ENCODE assay signal across 16 mouse cellular contexts in genomic region chr9:70829784-70830488, GRCm38 (mm10).
DNase-seq lines count a peak whose midpoint lies in the region; ATAC-seq lines count a peak whose summit lies in the region.
"Had no signal": no experiment of that assay in that cellular context is flagged by ENCODE, and none has a peak within 500 bp of the region (broad histone marks: within the 10 kb centered on the region; RNA-seq: fewer than 3 reads in every experiment).

No protein-coding gene starts in this region.

- no peak overlapping the region for H3K4me2 ChIP-seq in kidney, embryonic 14.5 days (replicated peaks; ENCODE audit: low read depth, low read length)
- no peak overlapping the region for H3K4me2 ChIP-seq in heart, embryonic 12.5 days
- H3K4me2 ChIP-seq: heart, embryonic 11.5 days; neural tube, embryonic 15.5 days had no signal

- H3K27me3 ChIP-seq in embryonic facial prominence, embryonic 10.5 days (replicated peaks; ENCODE audit: low read depth, poor library complexity, severe bottlenecking): no peaks in the 10 kb centered on the region
- no peaks in the 10 kb centered on the region for H3K27me3 ChIP-seq in kidney, embryonic 14.5 days (ENCODE audit: control insufficient read depth, insufficient read depth, low read length)
- no peaks in the 10 kb centered on the region for H3K27me3 ChIP-seq in heart, embryonic 12.5 days (replicated peaks)
- H3K27me3 ChIP-seq: neural tube, embryonic 15.5 days had no signal

- intact Hi-C loops in heart, postnatal 25 days (cut with DNase I): no loop called here

- H3K9me3 ChIP-seq in embryonic facial prominence, embryonic 10.5 days: no peaks in the 10 kb centered on the region
- H3K9me3 ChIP-seq in kidney, embryonic 14.5 days (ENCODE audit: control insufficient read depth, low read length): no peaks in the 10 kb centered on the region
- no peaks in the 10 kb centered on the region for H3K9me3 ChIP-seq in heart, embryonic 12.5 days (replicated peaks)
- H3K9me3 ChIP-seq: G1E; neural tube, embryonic 15.5 days had no signal

- peak; percentile 84 for ATAC-seq in kidney, embryonic 14.5 days (ENCODE audit: low FRiP score, low TSS enrichment)
- no peak for ATAC-seq in granulocyte monocyte progenitor cell, adult 5-6 weeks (replicated peaks; ENCODE audit: poor library complexity, severe bottlenecking)
- no peak for ATAC-seq in heart, embryonic 12.5 days (ENCODE audit: insufficient number of reproducible peaks, low FRiP score)

- no peak overlapping the region for H3K9ac ChIP-seq in kidney, embryonic 14.5 days (ENCODE audit: low read depth, low read length)
- H3K9ac ChIP-seq in heart, embryonic 12.5 days: no peak overlapping the region
- H3K9ac ChIP-seq: neural tube, embryonic 15.5 days had no signal

- WGBS in embryonic facial prominence, embryonic 10.5 days: 50% methylated on average over 7 of the region's 7 CpGs
- WGBS in kidney, embryonic 14.5 days: 17% methylated on average over 7 of the region's 7 CpGs
- WGBS in large intestine, adult 2 months: 21% methylated on average over 7 of the region's 7 CpGs
- WGBS in heart, embryonic 12.5 days: 63% methylated on average over 7 of the region's 7 CpGs

- H3K36me3 ChIP-seq in embryonic facial prominence, embryonic 10.5 days (replicated peaks): no peaks in the 10 kb centered on the region
- no peaks in the 10 kb centered on the region for H3K36me3 ChIP-seq in kidney, embryonic 14.5 days (ENCODE audit: control insufficient read depth, insufficient read depth, low read length)
- no peaks in the 10 kb centered on the region for H3K36me3 ChIP-seq in heart, embryonic 12.5 days
- H3K36me3 ChIP-seq: G1E; neural tube, embryonic 15.5 days had no signal

- peak; percentile 89 for DNase-seq in heart, adult 11 months
- DNase-seq in heart, postnatal 25 days (ENCODE audit: low spot score): no peak
- DNase-seq in embryonic facial prominence, embryonic 10.5 days (ENCODE audit: low spot score): peak; percentile 29
- peak; percentile 83 for DNase-seq in large intestine, adult 2 months (ENCODE audit: low read depth, low spot score)
- no peak for DNase-seq in thymus, adult 18-20 months
- DNase-seq: adrenal gland, adult 8-10 months; cerebellum, adult 9-10 months; gastrocnemius, postnatal 10 days; lung, postnatal 10 days; spleen, adult 18-20 months had no signal

- H3K27ac ChIP-seq in embryonic facial prominence, embryonic 10.5 days (replicated peaks): no peak overlapping the region
- H3K27ac ChIP-seq in kidney, embryonic 14.5 days (ENCODE audit: low read depth, low read length): peak overlapping the region; percentile 42; the same call in 1 of the 2 replicates
- H3K27ac ChIP-seq in heart, embryonic 12.5 days (ENCODE audit: poor library complexity, severe bottlenecking): no peak overlapping the region
- H3K27ac ChIP-seq: neural tube, embryonic 15.5 days had no signal

- no peak overlapping the region for H3K4me3 ChIP-seq in embryonic facial prominence, embryonic 10.5 days
- no peak overlapping the region for H3K4me3 ChIP-seq in kidney, embryonic 14.5 days (ENCODE audit: low read length)
- no peak overlapping the region for H3K4me3 ChIP-seq in heart, embryonic 12.5 days
- H3K4me3 ChIP-seq: neural tube, embryonic 15.5 days had no signal

- H3K4me1 ChIP-seq in embryonic facial prominence, embryonic 10.5 days: peaks cover 18% of the 10 kb centered on the region
- H3K4me1 ChIP-seq in kidney, embryonic 14.5 days (ENCODE audit: control insufficient read depth, insufficient read depth, low read length): peaks cover 3% of the 10 kb centered on the region; the same call in 1 of the 2 replicates
- peaks cover 28% of the 10 kb centered on the region for H3K4me1 ChIP-seq in heart, embryonic 12.5 days (replicated peaks)
- H3K4me1 ChIP-seq: neural tube, embryonic 15.5 days had no signal

Comparison
In these comparisons a context has a peak if more than half of its experiments do, and no peak if none do; other contexts are left out.
1. DNase-seq: peak in heart, adult 11 months (single experiment), embryonic facial prominence, embryonic 10.5 days (single experiment) and large intestine, adult 2 months (single experiment); none in heart, postnatal 25 days (single experiment) and thymus, adult 18-20 months (0 of 2).